In the genomic region with DNA sequence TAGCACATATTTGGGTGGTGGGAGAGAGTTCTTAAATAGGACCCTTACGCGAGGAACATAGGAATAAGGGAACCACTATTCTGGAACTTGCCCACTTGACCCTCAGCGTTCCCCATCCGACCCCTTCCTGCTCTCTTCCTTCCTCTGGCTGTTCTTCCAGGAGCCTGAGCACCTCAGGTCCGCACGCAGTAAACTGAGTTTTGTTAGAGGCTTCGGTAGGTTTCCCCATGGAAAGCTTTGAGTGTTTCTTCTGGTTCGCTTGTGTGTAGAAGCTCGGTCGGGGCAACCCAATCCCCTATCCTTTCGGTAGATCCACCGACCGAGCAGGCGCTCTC, we compare ENCODE assay signal across 8 mouse cellular contexts. TPM values are rescaled to one million over a fixed set of nuclear protein-coding genes. Genes with fewer than 3 reads are reported as not detected.
DNase-seq lines count a peak whose midpoint lies in the region; ATAC-seq and TF ChIP-seq lines count a peak whose summit lies in the region.

No protein-coding gene starts in this region.

- no peak for ATAC-seq in neural tube, embryonic 14.5 days (ENCODE audit: low read depth)

- TF ChIP-seq POLR2A in liver, adult 2 months (IDR thresholded peaks at IDR 0.05; ENCODE audit: extremely low read depth, insufficient read depth, low read length) = no peak

- H3K4me2 ChIP-seq in neural tube, embryonic 14.5 days (ENCODE audit: low read depth, low read length) = peak overlapping the region; percentile 98

- no peak for TF ChIP-seq CTCF in liver, adult 2 months (IDR thresholded peaks at IDR 0.05; ENCODE audit: low read depth, low read length)

- 9% methylated on average over 14 of the region's 14 CpGs for WGBS in liver, adult 2 months
- WGBS in forebrain, embryonic 10.5 days = 1% methylated on average over 14 of the region's 14 CpGs
- 5% methylated on average over 14 of the region's 14 CpGs for WGBS in limb, embryonic 10.5 days
- WGBS in neural tube, embryonic 14.5 days = 3% methylated on average over 14 of the region's 14 CpGs

- no peaks in the 10 kb centered on the region for H3K79me2 ChIP-seq in liver, adult 2 months (ENCODE audit: control insufficient read depth, insufficient read depth, low read length)

- no peak for DNase-seq in liver, adult 2 months (ENCODE audit: extremely low read depth, low read depth, low spot score)
- no peak for DNase-seq in liver
- no peak for DNase-seq in forebrain, embryonic 10.5 days (ENCODE audit: extremely low spot score, low spot score)
- DNase-seq in limb, embryonic 10.5 days (ENCODE audit: low spot score) = no peak
- no peak for DNase-seq in thymus, postnatal 36 days
- DNase-seq in retina, embryonic 14.5 days (ENCODE audit: low spot score) = no peak
- DNase-seq in right cerebral cortex, postnatal 14 days = no peak

- 0 out of 2 replicates have a peak, but pooled peaks cover 5% of the 10 kb centered on the region for H3K4me1 ChIP-seq in liver, adult 2 months (ENCODE audit: control insufficient read depth, insufficient read depth, low read length)
- peaks cover 74% of the 10 kb centered on the region for H3K4me1 ChIP-seq in forebrain, embryonic 10.5 days
- H3K4me1 ChIP-seq in limb, embryonic 10.5 days = peaks cover 46% of the 10 kb centered on the region
- peaks cover 13% of the 10 kb centered on the region; the same call in 1 of the 2 replicates for H3K4me1 ChIP-seq in neural tube, embryonic 14.5 days (ENCODE audit: control insufficient read depth, insufficient read depth, low read length)

- no peaks in the 10 kb centered on the region for H3K9me3 ChIP-seq in forebrain, embryonic 10.5 days
- H3K9me3 ChIP-seq in limb, embryonic 10.5 days (replicated peaks) = no peaks in the 10 kb centered on the region
- H3K9me3 ChIP-seq in neural tube, embryonic 14.5 days (ENCODE audit: control insufficient read depth, low read length) = no peaks in the 10 kb centered on the region

- peak overlapping the region; percentile 55; the same call in 1 of the 2 replicates for H3K9ac ChIP-seq in liver, adult 2 months (ENCODE audit: low read depth, low read length)
- peak overlapping the region; percentile 88; the same call in 1 of the 2 replicates for H3K9ac ChIP-seq in neural tube, embryonic 14.5 days (replicated peaks; ENCODE audit: low read depth, low read length)

- peak overlapping the region; percentile 56; the same call in 1 of the 2 replicates for H3K4me3 ChIP-seq in liver, adult 2 months (ENCODE audit: insufficient read depth, low read depth, low read length)
- peak overlapping the region; percentile 80 for H3K4me3 ChIP-seq in forebrain, embryonic 10.5 days
- peak overlapping the region; percentile 78 for H3K4me3 ChIP-seq in limb, embryonic 10.5 days
- H3K4me3 ChIP-seq in neural tube, embryonic 14.5 days (ENCODE audit: low read depth, low read length) = peak overlapping the region; percentile 59

- no peaks in the 10 kb centered on the region for H3K27me3 ChIP-seq in liver, adult 2 months (ENCODE audit: control insufficient read depth, insufficient read depth, low read length)
- no peaks in the 10 kb centered on the region for H3K27me3 ChIP-seq in forebrain, embryonic 10.5 days (ENCODE audit: poor library complexity, severe bottlenecking)
- no peaks in the 10 kb centered on the region; the same call in 1 of the 2 replicates for H3K27me3 ChIP-seq in limb, embryonic 10.5 days (ENCODE audit: low read depth, poor library complexity, severe bottlenecking)
- no peaks in the 10 kb centered on the region for H3K27me3 ChIP-seq in neural tube, embryonic 14.5 days (ENCODE audit: control insufficient read depth, insufficient read depth, low read length)

- no peaks in the 10 kb centered on the region for H3K36me3 ChIP-seq in liver, adult 2 months (ENCODE audit: control insufficient read depth, insufficient read depth, low read length)
- no peaks in the 10 kb centered on the region; the same call in 1 of the 2 replicates for H3K36me3 ChIP-seq in forebrain, embryonic 10.5 days (replicated peaks)
- no peaks in the 10 kb centered on the region for H3K36me3 ChIP-seq in limb, embryonic 10.5 days
- H3K36me3 ChIP-seq in neural tube, embryonic 14.5 days (ENCODE audit: control insufficient read depth, insufficient read depth, low read length) = no peaks in the 10 kb centered on the region

- no peak overlapping the region for H3K27ac ChIP-seq in liver, adult 2 months (replicated peaks; ENCODE audit: insufficient read depth, low read depth, low read length)
- H3K27ac ChIP-seq in forebrain, embryonic 10.5 days = peak overlapping the region; percentile 100
- H3K27ac ChIP-seq in limb, embryonic 10.5 days = peak overlapping the region; percentile 98
- peak overlapping the region; percentile 60 for H3K27ac ChIP-seq in neural tube, embryonic 14.5 days (ENCODE audit: low read depth, low read length)

RNA-seq across cellular contexts. Expression of gene A930004D18Rik, which starts 11.8 kb away (rescaled TPM):
- total RNA-seq in liver, adult 2 months (2014; rRNA removed) = 2.3 and 2.8 TPM in 2 replicates
- polyA plus RNA-seq in liver, adult 2 months (2012; rRNA removed) = 1.4 and 1.9 TPM in 2 replicates
- 13.8 and 17.9 TPM in 2 replicates for polyA plus RNA-seq in forebrain, embryonic 10.5 days (2016; fragmentation: Nextera tagmentation; extraction: Ambion mirVana)
- polyA plus RNA-seq in limb, embryonic 10.5 days (2016; fragmentation: Nextera tagmentation; extraction: Ambion mirVana) = 11.5 and 11.6 TPM in 2 replicates
- 8.2 and 8.6 TPM in 2 replicates for polyA plus RNA-seq in neural tube, embryonic 14.5 days (2014; fragmentation: Nextera tagmentation; extraction: Ambion mirVana)

RNA-seq across cellular contexts. Expression of gene Skida1, which starts 23.1 kb away (rescaled TPM):
- 0.47 and 1.3 TPM in 2 replicates for total RNA-seq in liver, adult 2 months (2014; rRNA removed)
- polyA plus RNA-seq in liver, adult 2 months (2012; rRNA removed) = 0.24 and 0.33 TPM in 2 replicates
- 16.0 and 17.2 TPM in 2 replicates for polyA plus RNA-seq in forebrain, embryonic 10.5 days (2016; fragmentation: Nextera tagmentation; extraction: Ambion mirVana)
- polyA plus RNA-seq in limb, embryonic 10.5 days (2016; fragmentation: Nextera tagmentation; extraction: Ambion mirVana) = 7.0 and 11.5 TPM in 2 replicates
- 3.9 and 5.3 TPM in 2 replicates for polyA plus RNA-seq in neural tube, embryonic 14.5 days (2014; fragmentation: Nextera tagmentation; extraction: Ambion mirVana)

RNA-seq across cellular contexts. Expression of gene H2al2a, which starts 29.0 kb away (rescaled TPM):
- total RNA-seq in liver, adult 2 months (2014; rRNA removed) = not detected in 2 replicates
- polyA plus RNA-seq in liver, adult 2 months (2012; rRNA removed) = not detected in 2 replicates
- not detected in 2 replicates for polyA plus RNA-seq in forebrain, embryonic 10.5 days (2016; fragmentation: Nextera tagmentation; extraction: Ambion mirVana)
- polyA plus RNA-seq in limb, embryonic 10.5 days (2016; fragmentation: Nextera tagmentation; extraction: Ambion mirVana) = not detected in 2 replicates
- not detected in 2 replicates for polyA plus RNA-seq in neural tube, embryonic 14.5 days (2014; fragmentation: Nextera tagmentation; extraction: Ambion mirVana)

RNA-seq across cellular contexts. Expression of gene Mllt10, which starts 29.3 kb away (rescaled TPM):
- total RNA-seq in liver, adult 2 months (2014; rRNA removed) = 18.0 and 20.4 TPM in 2 replicates
- polyA plus RNA-seq in liver, adult 2 months (2012; rRNA removed) = 15.7 and 16.7 TPM in 2 replicates
- polyA plus RNA-seq in forebrain, embryonic 10.5 days (2016; fragmentation: Nextera tagmentation; extraction: Ambion mirVana) = 65.0 and 68.0 TPM in 2 replicates
- polyA plus RNA-seq in limb, embryonic 10.5 days (2016; fragmentation: Nextera tagmentation; extraction: Ambion mirVana) = 56.9 and 65.3 TPM in 2 replicates
- polyA plus RNA-seq in neural tube, embryonic 14.5 days (2014; fragmentation: Nextera tagmentation; extraction: Ambion mirVana) = 34.6 and 36.5 TPM in 2 replicates
